Mouse (Mus musculus) stomach, postnatal 0 days (tissue): ENCODE results near the gene Crtc3. TPM values are rescaled to one million over a fixed set of nuclear protein-coding genes. Genes with fewer than 3 reads are reported as not detected.

Experiments used
- ATAC-seq: fragments of 200-750 bp; cut with Nextera tagmentation; 2 replicates; pipeline ENCODE4 v1.8.0; 2017; ENCODE audit not compliant: low FRiP score, low TSS enrichment
- DNase-seq: peaks from one replicate; pipeline ENCODE4 v3.0.0-alpha.2; 2016; ENCODE audit warnings: low spot score
- H3K27ac ChIP-seq: fragments of 300-500 bp; sonication (generic); replicated peaks from 2 replicates; pipeline ENCODE4 v1.5.1; 2014; ENCODE audit warnings: mild to moderate bottlenecking, control low read depth
- H3K27me3 ChIP-seq: fragments of 300-500 bp; sonication (generic); 2 replicates; pipeline ENCODE4 v1.6.1; 2014; ENCODE audit warnings: low read length; ENCODE audit not compliant: control insufficient read depth, insufficient read depth
- H3K36me3 ChIP-seq: fragments of 300-500 bp; sonication (generic); 2 replicates; pipeline ENCODE4 v1.6.1; 2014; ENCODE audit warnings: low read length, mixed read lengths; ENCODE audit not compliant: control insufficient read depth, insufficient read depth
- H3K4me1 ChIP-seq: fragments of 300-500 bp; sonication (generic); replicated peaks from 2 replicates; pipeline ENCODE4 v1.6.1; 2014; ENCODE audit warnings: antibody characterized with exemption; ENCODE audit not compliant: control insufficient read depth, insufficient read depth
- H3K4me2 ChIP-seq: fragments of 300-500 bp; sonication (generic); replicated peaks from 2 replicates; pipeline ENCODE4 v1.6.1; 2014; ENCODE audit warnings: low read depth, mild to moderate bottlenecking, control low read depth, moderate library complexity
- H3K4me3 ChIP-seq: fragments of 300-500 bp; sonication (generic); 2 replicates; pipeline ENCODE4 v1.5.1; 2014; ENCODE audit warnings: low read depth, low read length, control low read depth
- H3K9ac ChIP-seq: fragments of 300-500 bp; sonication (generic); 2 replicates; pipeline ENCODE4 v1.6.1; 2014; ENCODE audit warnings: mild to moderate bottlenecking, low read length, control low read depth, mixed read lengths
- H3K9me3 ChIP-seq: fragments of 300-500 bp; sonication (generic); 2 replicates; pipeline ENCODE4 v1.6.1; 2016; ENCODE audit warnings: low read length; ENCODE audit not compliant: control insufficient read depth
- CTCF ChIP-seq: IDR thresholded peaks from 2 replicates; pipeline ENCODE4 v1.5.1; 2016; ENCODE audit warnings: antibody characterized with exemption, low read depth, mild to moderate bottlenecking, moderate library complexity
- EP300 ChIP-seq: optimal IDR thresholded peaks from 2 replicates; pipeline ENCODE3; 2016; ENCODE audit warnings: antibody characterized with exemption
- WGBS: fragments of 180-500 bp; shearing (Covaris S2); extraction: QIAGEN DNeasy Blood & Tissue Kit; methylation state at CpG from one replicate; pipeline ENCODE4 v1.1.7; 2014; 5-methylcytosine and 5-hydroxymethylcytosine counted together
- polyA plus RNA-seq: library from polyadenylated mRNA; unstranded; fragments of >200 nt; fragmentation: Nextera tagmentation; extraction: Ambion mirVana; gene quantifications from 2 replicates; pipeline ENCODE4 v1.2.1, GENCODE M21; 2015

The Crtc3 gene
- polyA plus RNA-seq, 1 experiment from 2014 or later, result 8.8 TPM

DNA sequence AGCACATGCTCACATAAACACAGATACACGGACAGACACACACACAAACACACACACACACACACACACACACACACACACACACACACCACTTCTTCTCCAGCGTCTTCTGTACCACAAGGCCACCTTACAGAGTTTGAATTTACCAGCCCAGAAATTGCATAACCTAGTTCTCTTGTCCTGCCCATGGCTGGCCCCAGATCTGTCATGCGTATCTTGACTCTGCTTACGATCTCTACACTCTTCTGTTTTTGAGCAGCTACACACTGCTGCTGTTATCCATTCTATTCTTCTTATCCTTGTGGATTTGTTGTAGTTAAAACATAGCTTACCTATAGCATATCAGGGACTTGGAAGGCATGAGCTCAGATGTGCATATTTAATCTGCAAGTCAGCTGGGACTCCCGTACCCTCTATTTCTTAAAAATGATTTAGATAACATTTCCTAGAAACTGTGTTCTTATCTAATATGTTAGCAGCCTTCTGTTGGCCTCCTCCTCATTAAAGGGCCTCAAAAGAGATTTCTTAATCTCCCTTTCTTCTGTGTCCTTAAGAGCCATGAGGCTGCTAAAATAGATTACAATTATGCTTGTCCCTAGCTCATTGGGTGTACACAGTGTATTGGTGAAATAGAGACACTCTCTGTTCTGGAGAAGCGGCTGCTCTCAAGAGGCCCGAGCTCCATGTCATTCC, 146.4 kb downstream of the Crtc3 start:
- H3K4me1 ChIP-seq, result no peaks in the 10 kb centered on the region
- H3K4me3 ChIP-seq, result no peak overlapping the region
- DNase-seq, result no peak
- H3K9ac ChIP-seq, result no peak overlapping the region
- no peaks in the 10 kb centered on the region for H3K9me3 ChIP-seq
- no peaks in the 10 kb centered on the region for H3K27me3 ChIP-seq
- no peak overlapping the region for H3K27ac ChIP-seq
- H3K4me2 ChIP-seq, result no peak overlapping the region
- ATAC-seq, result peak; percentile 24; the same call in 1 of the 2 replicates
- 72% methylated on average over 7 of the region's 7 CpGs for whole genome bisulfite sequencing
- no peaks in the 10 kb centered on the region for H3K36me3 ChIP-seq
- TF ChIP-seq CTCF (no peak), EP300 (no peak)

DNA sequence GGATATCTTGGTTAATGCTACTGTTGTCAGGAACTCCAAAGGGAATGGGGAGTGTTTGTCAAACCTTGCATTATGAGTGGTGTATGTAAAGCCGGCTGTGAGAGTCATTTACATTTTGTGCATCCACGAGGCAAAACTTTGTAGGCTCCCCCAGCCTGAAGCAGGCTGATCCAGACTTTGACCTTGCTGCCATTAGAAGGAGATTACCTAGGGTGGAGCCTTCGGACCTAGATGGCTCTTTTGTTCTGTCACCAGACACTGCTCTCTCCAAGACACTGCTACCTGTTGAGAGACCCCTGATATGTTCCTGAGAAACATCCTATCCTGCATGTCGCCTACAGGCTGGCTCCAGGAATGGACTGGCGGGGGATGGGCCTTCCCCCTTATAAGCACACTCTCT, 149.1 kb downstream of the Crtc3 start:
- Histone ChIP-seq H3K4me1 (no peaks in the 10 kb centered on the region), H3K4me2 (no peak overlapping the region), H3K9ac (no peak overlapping the region), H3K4me3 (no peak overlapping the region), H3K27ac (no peak overlapping the region), H3K36me3 (no peaks in the 10 kb centered on the region), H3K9me3 (no peaks in the 10 kb centered on the region), H3K27me3 (no peaks in the 10 kb centered on the region)
- DNase-seq (no peak), ATAC-seq (no peak)
- TF ChIP-seq CTCF (no peak), EP300 (no peak)
- 57% methylated on average over 5 of the region's 5 CpGs for WGBS

Other genes with a start within 250 kb of the Crtc3 start
- gene Blm, start 153.8 kb downstream of the Crtc3 start, polyA plus RNA-seq, result 3.2 TPM in 2 replicates
- 52.8 and 58.0 TPM in 2 replicates for gene Iqgap1, start 137.1 kb upstream of the Crtc3 start, polyA plus RNA-seq
- gene Zscan2, start 172.0 kb upstream of the Crtc3 start, polyA plus RNA-seq, result 0.63 and 0.76 TPM in 2 replicates
- 16.8 and 16.9 TPM in 2 replicates for gene Wdr73, start 212.4 kb upstream of the Crtc3 start, polyA plus RNA-seq
- 1.9 and 3.3 TPM in 2 replicates for gene Nmb, start 216.2 kb upstream of the Crtc3 start, polyA plus RNA-seq